Mouse (Mus musculus) lung, embryonic 16.5 days (tissue): ENCODE measurements around the gene Dnmbp. TPM values are rescaled to one million over a fixed set of nuclear protein-coding genes. Genes with fewer than 3 reads are reported as not detected.
A peak's percentile ranks its signal among the peaks of the same experiment; 100 is the strongest.

ENCODE experiments used
- ATAC-seq: fragments of 200-750 bp; cut with Nextera tagmentation; 2 replicates; pipeline ENCODE4 v1.8.0; 2017; ENCODE audit warnings: low read depth, mild to moderate bottlenecking, moderate library complexity
- H3K27ac ChIP-seq: fragments of 300-500 bp; sonication (generic); 2 replicates; pipeline ENCODE4 v1.5.1; 2014; ENCODE audit warnings: mild to moderate bottlenecking, control low read depth, low read length
- H3K27me3 ChIP-seq: fragments of 300-500 bp; sonication (generic); 2 replicates; pipeline ENCODE4 v1.6.1; 2014; ENCODE audit warnings: low read depth, low read length, mixed read lengths; ENCODE audit not compliant: control insufficient read depth, insufficient read depth
- H3K36me3 ChIP-seq: fragments of 300-500 bp; sonication (generic); 2 replicates; pipeline ENCODE4 v1.6.1; 2014; ENCODE audit warnings: low read length; ENCODE audit not compliant: control insufficient read depth, insufficient read depth
- H3K4me1 ChIP-seq: fragments of 300-500 bp; sonication (generic); replicated peaks from 2 replicates; pipeline ENCODE4 v1.6.1; 2014; ENCODE audit warnings: low read length, mixed read lengths; ENCODE audit not compliant: control insufficient read depth, insufficient read depth
- H3K4me2 ChIP-seq: fragments of 300-500 bp; sonication (generic); 2 replicates; pipeline ENCODE4 v1.6.1; 2014; ENCODE audit warnings: low read depth, low read length, control low read depth
- H3K4me3 ChIP-seq: fragments of 300-500 bp; sonication (generic); 2 replicates; pipeline ENCODE4 v1.5.1; 2014; ENCODE audit warnings: mild to moderate bottlenecking, low read length, control low read depth
- H3K9ac ChIP-seq: fragments of 300-500 bp; sonication (generic); 2 replicates; pipeline ENCODE4 v1.6.1; 2014; ENCODE audit warnings: low read length, control low read depth
- H3K9me3 ChIP-seq: fragments of 300-500 bp; sonication (generic); 2 replicates; pipeline ENCODE4 v1.6.1; 2016; ENCODE audit warnings: low read length; ENCODE audit not compliant: control insufficient read depth
- WGBS: fragments of 180-500 bp; shearing (Covaris S2); extraction: QIAGEN DNeasy Blood & Tissue Kit; methylation state at CpG from one replicate; pipeline ENCODE4 v1.1.7; 2014; 5-methylcytosine and 5-hydroxymethylcytosine counted together
- polyA plus RNA-seq: library from polyadenylated mRNA; unstranded; fragments of >200 nt; fragmentation: Nextera tagmentation; extraction: Ambion mirVana; gene quantifications from 2 replicates; pipeline ENCODE4 v1.2.1, GENCODE M21; 2015

Dnmbp gene
- polyA plus RNA-seq, 1 experiment from 2014 or later: 22.1 TPM

- Histone ChIP-seq H3K4me2 (peak overlapping the region; percentile 78; the same call in 1 of the 2 replicates), H3K27ac (no peak overlapping the region)
These were observed 59.6 kb downstream of the Dnmbp start for GRCm38 (mm10) chr19:43880420-43880819.

GRCm38 (mm10) chr19:43879401-43880212, 60.4 kb downstream of the Dnmbp start:
- Histone ChIP-seq H3K36me3 (peaks cover 2% of the 10 kb centered on the region; the same call in 1 of the 2 replicates), H3K4me1 (peaks cover 59% of the 10 kb centered on the region), H3K27me3 (no peaks in the 10 kb centered on the region), H3K4me3 (peak overlapping the region; percentile 79), H3K9ac (peak overlapping the region; percentile 90), H3K4me2 (peak overlapping the region; percentile 78), H3K9me3 (no peaks in the 10 kb centered on the region; the same call in 1 of the 2 replicates), H3K27ac (peak overlapping the region; percentile 96)
- ATAC-seq: peak; percentile 91
- WGBS: 1% methylated on average over 41 of the region's 41 CpGs

More at GRCm38 (mm10) chr19:43880420-43880819, 59.6 kb downstream of the Dnmbp start:
- no peak for ATAC-seq
- no peaks in the 10 kb centered on the region for H3K36me3 ChIP-seq
- 16% methylated on average over 3 of the region's 3 CpGs for WGBS
- H3K4me1 ChIP-seq: peaks cover 54% of the 10 kb centered on the region
- no peaks in the 10 kb centered on the region; the same call in 1 of the 2 replicates for H3K9me3 ChIP-seq
- H3K4me3 ChIP-seq: no peak overlapping the region
- no peaks in the 10 kb centered on the region for H3K27me3 ChIP-seq
- H3K9ac ChIP-seq: no peak overlapping the region

- 4% methylated on average over 17 of the region's 17 CpGs for WGBS
- H3K9ac ChIP-seq: peak overlapping the region; percentile 90
- peaks cover 12% of the 10 kb centered on the region for H3K36me3 ChIP-seq
- H3K4me1 ChIP-seq: peaks cover 55% of the 10 kb centered on the region
- H3K27me3 ChIP-seq: no peaks in the 10 kb centered on the region
- ATAC-seq: no peak
- peak overlapping the region; percentile 79 for H3K4me3 ChIP-seq
- peak overlapping the region; percentile 78 for H3K4me2 ChIP-seq
- H3K27ac ChIP-seq: peak overlapping the region; percentile 96
- no peaks in the 10 kb centered on the region; the same call in 1 of the 2 replicates for H3K9me3 ChIP-seq
These were observed 61.6 kb downstream of the Dnmbp start for GRCm38 (mm10) chr19:43878111-43879092.

GRCm38 (mm10) chr19:43877364-43877763, 62.6 kb downstream of the Dnmbp start:
- H3K9me3 ChIP-seq: no peaks in the 10 kb centered on the region; the same call in 1 of the 2 replicates
- ATAC-seq: no peak
- H3K27me3 ChIP-seq: no peaks in the 10 kb centered on the region
- H3K27ac ChIP-seq: no peak overlapping the region
- H3K36me3 ChIP-seq: peaks cover 22% of the 10 kb centered on the region
- peaks cover 50% of the 10 kb centered on the region for H3K4me1 ChIP-seq
- no peak overlapping the region for H3K4me3 ChIP-seq
- WGBS: 76% methylated on average over 8 of the region's 8 CpGs
- H3K9ac ChIP-seq: no peak overlapping the region
- H3K4me2 ChIP-seq: no peak overlapping the region

- Histone ChIP-seq H3K4me2 (peak overlapping the region; percentile 33), H3K4me3 (no peak overlapping the region), H3K27ac (peak overlapping the region; percentile 65), H3K4me1 (peaks cover 50% of the 10 kb centered on the region), H3K36me3 (peaks cover 28% of the 10 kb centered on the region), H3K9me3 (no peaks in the 10 kb centered on the region), H3K27me3 (no peaks in the 10 kb centered on the region), H3K9ac (peak overlapping the region; percentile 33; the same call in 1 of the 2 replicates)
- ATAC-seq: peak; percentile 34
- 0% methylated on average over 2 of the region's 2 CpGs for WGBS
These were observed 64.0 kb downstream of the Dnmbp start for GRCm38 (mm10) chr19:43875996-43876395.

GRCm38 (mm10) chr19:43874351-43874750, 65.6 kb downstream of the Dnmbp start:
- no peak overlapping the region for H3K4me2 ChIP-seq
- no peaks in the 10 kb centered on the region for H3K27me3 ChIP-seq
- H3K9me3 ChIP-seq: no peaks in the 10 kb centered on the region
- 90% methylated on average over 11 of the region's 11 CpGs for WGBS
- no peak overlapping the region for H3K27ac ChIP-seq
- no peak overlapping the region for H3K4me3 ChIP-seq
- H3K9ac ChIP-seq: no peak overlapping the region
- peaks cover 38% of the 10 kb centered on the region for H3K4me1 ChIP-seq
- peaks cover 43% of the 10 kb centered on the region for H3K36me3 ChIP-seq
- no peak for ATAC-seq

GRCm38 (mm10) chr19:43870418-43870817, 69.6 kb downstream of the Dnmbp start:
- WGBS: 86% methylated on average over 4 of the region's 4 CpGs
- Histone ChIP-seq H3K4me1 (peaks cover 9% of the 10 kb centered on the region), H3K4me2 (no peak overlapping the region), H3K4me3 (no peak overlapping the region), H3K27me3 (no peaks in the 10 kb centered on the region), H3K27ac (no peak overlapping the region), H3K9me3 (no peaks in the 10 kb centered on the region), H3K9ac (no peak overlapping the region), H3K36me3 (peaks cover 68% of the 10 kb centered on the region)
- ATAC-seq: no peak

GRCm38 (mm10) chr19:43857347-43857746, 82.6 kb downstream of the Dnmbp start:
- Histone ChIP-seq H3K27me3 (no peaks in the 10 kb centered on the region), H3K36me3 (peaks cover 51% of the 10 kb centered on the region), H3K4me3 (no peak overlapping the region), H3K9me3 (no peaks in the 10 kb centered on the region), H3K9ac (no peak overlapping the region), H3K4me2 (no peak overlapping the region), H3K27ac (no peak overlapping the region), H3K4me1 (no peaks in the 10 kb centered on the region)
- no peak for ATAC-seq
- 63% methylated on average over 6 of the region's 6 CpGs for WGBS
